Mouse (Mus musculus) thymus, adult 2 months (tissue): Measurements from ENCODE around the gene Cdyl2.

Experiments
- CTCF ChIP-seq: fragments of 200-500 bp; IDR thresholded peaks from 2 replicates; pipeline ENCODE4 v1.5.1; 2012; ENCODE audit warnings: mild to moderate bottlenecking, control low read depth, low read length, moderate library complexity, borderline replicate concordance; ENCODE audit not compliant: control insufficient read depth, poor library complexity, insufficient read depth; ENCODE audit errors: extremely low read depth
- POLR2A ChIP-seq: fragments of 200-500 bp; IDR thresholded peaks from 2 replicates; pipeline ENCODE4 v1.6.1; 2012; ENCODE audit warnings: mild to moderate bottlenecking, low read length, control low read depth, moderate library complexity; ENCODE audit not compliant: control insufficient read depth, poor library complexity, insufficient read depth; ENCODE audit errors: extremely low read depth

DNA sequence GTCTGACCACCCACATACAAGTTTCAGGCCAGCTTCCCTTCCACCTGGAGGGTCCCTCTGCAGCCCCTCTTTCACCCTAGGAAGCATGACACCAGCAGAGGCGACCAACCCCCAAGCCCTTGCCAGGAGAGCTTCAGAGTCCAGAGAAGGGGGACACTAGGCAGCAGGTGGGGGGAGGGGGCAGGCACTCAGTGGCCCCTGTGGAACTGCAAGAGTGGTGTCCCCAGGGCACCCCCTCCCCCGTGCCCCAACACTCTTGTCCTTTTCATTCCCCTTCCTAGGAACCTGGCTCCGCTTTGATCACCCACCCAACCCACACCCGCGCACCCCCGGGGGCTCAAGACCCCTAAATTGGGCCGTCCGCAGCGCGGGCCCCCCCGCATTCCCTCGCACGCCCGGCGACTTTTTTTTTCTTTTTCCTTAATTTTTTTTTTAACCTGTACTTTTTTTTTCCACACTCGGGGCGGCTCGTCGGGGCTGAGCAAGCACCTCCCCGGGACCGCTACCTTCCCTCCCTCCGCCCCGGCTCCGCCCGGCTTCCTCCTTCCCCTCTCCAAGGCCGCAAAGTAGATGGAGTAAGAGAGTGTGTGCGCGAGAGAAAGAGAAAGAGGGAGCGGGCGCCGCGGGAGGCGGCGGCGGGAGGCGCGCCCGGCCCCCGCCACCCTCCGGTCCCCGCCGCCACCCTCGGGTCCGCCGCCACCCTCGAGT is 661 bp downstream of the Cdyl2 start:
- TF ChIP-seq CTCF (no peak), POLR2A (no peak)
